Mouse (Mus musculus) retina, embryonic 14.5 days (tissue): ENCODE results near the gene Diaph3.

Source experiments
- DNase-seq: peaks from one replicate; pipeline ENCODE4 v3.0.0-alpha.2; 2015; ENCODE audit warnings: low spot score

Gene Diaph3

GRCm38 (mm10) chr14:86646499-86647120 lies 494.4 kb downstream of the Diaph3 start:
- no peak for DNase-seq

- no peak for DNase-seq
These were observed 498.2 kb downstream of the Diaph3 start for GRCm38 (mm10) chr14:86642831-86643241.

- no peak for DNase-seq
These were observed 499.2 kb downstream of the Diaph3 start for GRCm38 (mm10) chr14:86641839-86642238.

- peak; percentile 28 for DNase-seq
These were observed 500.9 kb downstream of the Diaph3 start for GRCm38 (mm10) chr14:86640086-86640485.

- DNase-seq = no peak
These were observed 505.4 kb downstream of the Diaph3 start for GRCm38 (mm10) chr14:86635594-86636140.

GRCm38 (mm10) chr14:86635052-86635451 lies 506.0 kb downstream of the Diaph3 start:
- DNase-seq = no peak

GRCm38 (mm10) chr14:86633799-86634198 lies 507.2 kb downstream of the Diaph3 start:
- DNase-seq = peak; percentile 37

- DNase-seq = no peak
These were observed 516.1 kb downstream of the Diaph3 start for GRCm38 (mm10) chr14:86624816-86625425.

GRCm38 (mm10) chr14:86619637-86620036 lies 521.4 kb downstream of the Diaph3 start:
- no peak for DNase-seq
